Mouse (Mus musculus): ENCODE measurements at regions not wholly inside any gene's neighbourhood (a gene's known extent, or its start where the extent isn't known, plus 50 kb on each side); places are given as distances from the start of the nearest gene placed in this dataset.

DNA sequence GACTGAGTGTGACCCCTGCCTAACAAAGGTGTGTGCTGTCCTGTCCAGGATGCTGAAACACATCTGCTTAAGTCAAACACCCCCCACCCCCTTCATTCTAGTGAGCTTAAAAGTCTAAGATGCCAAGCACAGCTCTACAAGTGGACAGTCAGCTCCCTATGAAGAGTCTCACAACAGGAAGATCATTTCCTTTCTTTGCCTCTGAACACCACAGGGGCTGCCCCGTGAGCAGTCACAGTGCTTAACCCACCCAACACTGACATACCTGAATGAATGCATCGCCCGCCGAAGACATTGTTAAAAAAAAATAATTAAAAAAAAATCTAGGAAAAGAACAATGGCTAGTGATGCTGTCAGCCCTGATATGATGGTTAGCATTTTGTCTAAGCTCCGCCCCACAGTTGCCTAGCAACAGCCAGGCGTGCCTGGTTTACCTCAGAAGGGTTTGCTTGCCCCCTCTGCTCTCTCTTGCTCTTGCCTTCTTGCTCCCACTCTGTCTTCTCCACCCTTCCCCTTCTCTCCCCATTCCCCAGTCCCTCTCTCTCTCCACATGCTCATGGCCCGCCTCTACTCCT, 187.7 kb downstream of the Ly86 start:
- 0 out of 2 replicates have a peak, but pooled peaks cover 12% of the 10 kb centered on the region for H3K4me1 ChIP-seq (ENCODE audit: control insufficient read depth, insufficient read depth, low read length)
- no peaks in the 10 kb centered on the region for H3K27me3 ChIP-seq (ENCODE audit: control insufficient read depth, insufficient read depth, low read length)
- no peak for ATAC-seq (ENCODE audit: low FRiP score, low TSS enrichment)
- H3K9me3 ChIP-seq (ENCODE audit: control insufficient read depth, low read length): no peaks in the 10 kb centered on the region
- no peaks in the 10 kb centered on the region for H3K36me3 ChIP-seq (ENCODE audit: control insufficient read depth, insufficient read depth, low read length)
- no peak overlapping the region; the same call in 1 of the 2 replicates for H3K27ac ChIP-seq (ENCODE audit: low read depth, low read length)
- H3K4me3 ChIP-seq (ENCODE audit: low read length): no peak overlapping the region
- WGBS: 84% methylated on average over 7 of the region's 7 CpGs
- no peak overlapping the region for H3K9ac ChIP-seq (ENCODE audit: low read depth, low read length)
- no peak overlapping the region for H3K4me2 ChIP-seq (replicated peaks; ENCODE audit: low read depth, low read length)

DNA sequence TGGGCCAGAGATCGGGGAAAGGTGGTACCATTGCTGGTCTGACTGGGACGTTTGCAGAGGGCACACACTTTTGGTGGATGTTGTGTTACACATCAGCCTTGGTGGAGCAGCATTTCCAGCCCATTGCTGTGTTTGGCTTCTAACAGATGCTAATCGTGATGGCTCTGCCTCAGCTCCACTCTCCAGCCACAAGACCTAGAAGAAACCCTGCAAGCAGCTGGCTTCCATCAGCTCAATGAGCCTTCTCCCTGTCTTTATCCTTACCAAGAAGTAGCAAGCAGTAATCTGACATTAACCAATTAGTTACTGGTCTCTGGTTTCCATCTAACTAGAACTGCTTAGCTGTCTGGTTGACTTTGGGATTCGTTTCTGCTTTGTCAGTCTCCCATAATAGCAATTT, 188.8 kb downstream of the Ly86 start:
- Histone ChIP-seq H3K9ac (ENCODE audit: low read depth, low read length) (no peak overlapping the region), H3K4me3 (ENCODE audit: low read length) (no peak overlapping the region), H3K36me3 (ENCODE audit: control insufficient read depth, insufficient read depth, low read length) (no peaks in the 10 kb centered on the region), H3K9me3 (ENCODE audit: control insufficient read depth, low read length) (no peaks in the 10 kb centered on the region), H3K27ac (ENCODE audit: low read depth, low read length) (no peak overlapping the region), H3K4me2 (replicated peaks; ENCODE audit: low read depth, low read length) (no peak overlapping the region), H3K27me3 (ENCODE audit: control insufficient read depth, insufficient read depth, low read length) (no peaks in the 10 kb centered on the region), H3K4me1 (ENCODE audit: control insufficient read depth, insufficient read depth, low read length) (0 out of 2 replicates have a peak, but pooled peaks cover 7% of the 10 kb centered on the region)
- 63% methylated on average over 4 of the region's 4 CpGs for WGBS
- ATAC-seq (ENCODE audit: low FRiP score, low TSS enrichment): no peak

DNA sequence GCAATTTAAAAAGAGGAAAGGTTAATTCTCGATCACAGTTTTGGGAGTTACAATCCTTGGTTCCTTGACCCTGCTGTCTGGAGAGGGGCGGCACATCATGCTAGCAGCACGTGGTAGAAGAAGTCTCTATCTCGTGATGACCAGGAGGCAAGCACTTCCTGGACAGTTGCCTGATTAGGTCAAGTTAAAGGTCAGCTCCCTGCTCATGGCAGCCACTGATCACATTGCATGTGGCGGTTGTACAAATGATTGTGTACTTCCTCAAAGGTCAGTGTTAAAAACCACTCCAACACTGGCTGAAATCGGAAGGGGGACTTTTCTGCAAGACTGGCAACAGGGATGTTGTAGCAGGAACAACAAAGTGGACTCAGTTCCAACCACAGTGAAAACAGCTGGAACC, 192.3 kb downstream of the Ly86 start:
- peak overlapping the region; percentile 8; the same call in 1 of the 2 replicates for H3K27ac ChIP-seq (ENCODE audit: low read depth, low read length)
- H3K4me3 ChIP-seq (ENCODE audit: low read length): no peak overlapping the region
- H3K9me3 ChIP-seq (ENCODE audit: control insufficient read depth, low read length): no peaks in the 10 kb centered on the region
- no peak overlapping the region for H3K4me2 ChIP-seq (replicated peaks; ENCODE audit: low read depth, low read length)
- H3K27me3 ChIP-seq (ENCODE audit: control insufficient read depth, insufficient read depth, low read length): no peaks in the 10 kb centered on the region
- no peaks in the 10 kb centered on the region for H3K36me3 ChIP-seq (ENCODE audit: control insufficient read depth, insufficient read depth, low read length)
- peaks cover 8% of the 10 kb centered on the region for H3K4me1 ChIP-seq (ENCODE audit: control insufficient read depth, insufficient read depth, low read length)
- no peak overlapping the region for H3K9ac ChIP-seq (ENCODE audit: low read depth, low read length)
- 46% methylated on average over 6 of the region's 6 CpGs for WGBS
- no peak for ATAC-seq (ENCODE audit: low FRiP score, low TSS enrichment)

DNA sequence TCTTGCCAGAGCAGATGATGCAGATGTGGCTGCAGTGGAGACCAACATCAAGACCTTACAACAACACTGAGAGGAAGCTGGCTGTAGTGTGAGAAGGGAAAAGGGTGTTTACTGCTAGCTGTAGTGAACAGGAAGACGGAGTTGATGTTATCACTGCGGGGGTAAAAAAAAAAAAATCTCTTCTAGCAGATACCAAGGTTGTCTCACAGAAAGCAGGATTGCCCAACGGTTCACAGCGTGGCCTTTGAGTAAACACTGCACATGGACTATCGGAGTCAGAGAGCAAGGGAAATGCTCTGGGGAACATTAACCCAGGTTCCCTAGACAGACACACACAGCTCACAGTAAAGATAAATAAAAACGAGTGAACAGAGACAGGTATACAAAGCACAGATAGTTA, 192.8 kb downstream of the Ly86 start:
- Histone ChIP-seq H3K27me3 (ENCODE audit: control insufficient read depth, insufficient read depth, low read length) (no peaks in the 10 kb centered on the region), H3K27ac (ENCODE audit: low read depth, low read length) (no peak overlapping the region; the same call in 1 of the 2 replicates), H3K36me3 (ENCODE audit: control insufficient read depth, insufficient read depth, low read length) (no peaks in the 10 kb centered on the region), H3K4me2 (replicated peaks; ENCODE audit: low read depth, low read length) (no peak overlapping the region), H3K4me3 (ENCODE audit: low read length) (no peak overlapping the region), H3K9me3 (ENCODE audit: control insufficient read depth, low read length) (no peaks in the 10 kb centered on the region), H3K9ac (ENCODE audit: low read depth, low read length) (no peak overlapping the region), H3K4me1 (ENCODE audit: control insufficient read depth, insufficient read depth, low read length) (peaks cover 7% of the 10 kb centered on the region)
- 52% methylated on average over 6 of the region's 6 CpGs for WGBS
- ATAC-seq (ENCODE audit: low FRiP score, low TSS enrichment): no peak

DNA sequence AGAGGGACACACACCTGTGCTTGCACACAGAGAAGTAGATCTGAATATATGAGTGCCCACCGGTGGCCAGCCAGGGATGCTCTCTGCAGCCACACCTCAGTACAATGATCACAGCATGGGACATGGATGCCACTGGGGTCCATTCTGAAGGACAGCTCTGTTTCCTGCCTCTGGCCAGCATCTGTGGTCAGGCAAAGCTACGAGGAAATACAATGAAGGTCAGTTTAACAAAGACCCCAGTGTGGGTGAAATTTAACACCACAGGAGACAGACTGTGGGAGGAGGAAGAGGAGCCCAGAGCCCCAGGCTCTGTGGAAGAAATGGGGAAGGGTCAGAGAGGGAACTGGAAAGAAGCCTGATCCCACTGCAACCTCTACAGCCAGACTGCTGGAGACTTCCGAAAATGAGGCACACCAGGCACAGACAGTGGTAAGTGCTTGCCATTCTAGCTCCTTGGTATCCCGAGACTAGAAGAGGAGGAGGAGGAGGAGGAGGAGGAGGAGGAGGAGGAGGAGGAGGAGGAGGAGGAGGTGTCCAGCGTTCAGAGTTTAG, 196.0 kb downstream of the Ly86 start:
- Histone ChIP-seq H3K9me3 (ENCODE audit: control insufficient read depth, low read length) (no peaks in the 10 kb centered on the region; the same call in 1 of the 2 replicates), H3K4me2 (replicated peaks; ENCODE audit: low read depth, low read length) (no peak overlapping the region), H3K4me1 (ENCODE audit: control insufficient read depth, insufficient read depth, low read length) (peaks cover 11% of the 10 kb centered on the region), H3K9ac (ENCODE audit: low read depth, low read length) (no peak overlapping the region), H3K27ac (ENCODE audit: low read depth, low read length) (no peak overlapping the region), H3K36me3 (ENCODE audit: control insufficient read depth, insufficient read depth, low read length) (no peaks in the 10 kb centered on the region), H3K4me3 (ENCODE audit: low read length) (no peak overlapping the region), H3K27me3 (ENCODE audit: control insufficient read depth, insufficient read depth, low read length) (no peaks in the 10 kb centered on the region)
- WGBS: 15% methylated on average over 4 of the region's 5 CpGs
- ATAC-seq (ENCODE audit: low FRiP score, low TSS enrichment): peak; percentile 7; the same call in 1 of the 2 replicates

DNA sequence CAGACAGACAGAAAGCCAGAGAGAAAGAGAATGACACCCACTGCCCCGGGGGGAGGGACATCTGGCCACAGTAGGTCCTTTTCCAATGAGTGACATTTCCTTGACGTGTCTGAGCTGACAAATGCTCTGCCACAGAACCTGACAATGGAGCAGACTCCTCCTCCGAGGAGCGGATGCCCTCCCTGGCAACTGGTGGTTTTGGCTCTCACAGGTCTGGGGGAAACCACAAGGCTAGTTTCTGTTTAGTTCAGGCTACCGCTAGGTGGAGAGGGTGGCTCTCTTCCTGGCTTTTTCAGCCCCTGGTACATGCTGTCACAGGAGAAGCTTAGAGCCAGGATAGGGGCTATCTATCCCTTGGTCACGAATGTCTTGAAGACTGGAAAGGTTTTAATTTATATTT, 196.7 kb downstream of the Ly86 start:
- H3K9ac ChIP-seq (ENCODE audit: low read depth, low read length): peak overlapping the region; percentile 12; the same call in 1 of the 2 replicates
- H3K36me3 ChIP-seq (ENCODE audit: control insufficient read depth, insufficient read depth, low read length): no peaks in the 10 kb centered on the region
- no peak overlapping the region for H3K27ac ChIP-seq (ENCODE audit: low read depth, low read length)
- H3K27me3 ChIP-seq (ENCODE audit: control insufficient read depth, insufficient read depth, low read length): no peaks in the 10 kb centered on the region
- H3K4me2 ChIP-seq (replicated peaks; ENCODE audit: low read depth, low read length): no peak overlapping the region
- H3K4me1 ChIP-seq (ENCODE audit: control insufficient read depth, insufficient read depth, low read length): peaks cover 11% of the 10 kb centered on the region
- H3K9me3 ChIP-seq (ENCODE audit: control insufficient read depth, low read length): no peaks in the 10 kb centered on the region; the same call in 1 of the 2 replicates
- 4% methylated on average over 6 of the region's 6 CpGs for WGBS
- H3K4me3 ChIP-seq (ENCODE audit: low read length): no peak overlapping the region
- ATAC-seq (ENCODE audit: low FRiP score, low TSS enrichment): peak; percentile 77

DNA sequence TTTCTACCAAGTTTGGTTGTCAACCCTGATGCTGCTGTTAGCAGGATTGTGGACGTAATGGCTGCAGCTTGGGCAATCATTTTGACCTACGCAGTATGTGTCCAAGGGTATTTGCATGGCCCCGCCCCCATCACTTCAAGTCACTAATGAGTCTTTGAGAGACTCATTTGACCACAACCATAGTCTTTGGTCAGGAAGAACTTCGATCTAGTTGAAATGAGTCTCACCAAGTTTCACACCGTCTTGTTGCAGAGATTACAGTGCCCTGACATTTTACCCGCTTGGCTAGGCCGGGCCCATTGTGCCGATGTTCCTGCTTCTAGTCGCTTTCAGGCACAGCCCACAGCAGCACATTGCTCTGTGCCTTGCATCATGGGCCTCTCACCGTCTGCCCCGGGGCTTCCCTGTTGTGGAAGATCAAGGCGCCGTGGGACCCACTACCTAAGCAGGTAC, 197.8 kb downstream of the Ly86 start:
- Histone ChIP-seq H3K4me1 (ENCODE audit: control insufficient read depth, insufficient read depth, low read length) (peaks cover 11% of the 10 kb centered on the region), H3K4me2 (replicated peaks; ENCODE audit: low read depth, low read length) (no peak overlapping the region), H3K4me3 (ENCODE audit: low read length) (no peak overlapping the region), H3K9ac (ENCODE audit: low read depth, low read length) (no peak overlapping the region), H3K27me3 (ENCODE audit: control insufficient read depth, insufficient read depth, low read length) (no peaks in the 10 kb centered on the region), H3K36me3 (ENCODE audit: control insufficient read depth, insufficient read depth, low read length) (no peaks in the 10 kb centered on the region), H3K9me3 (ENCODE audit: control insufficient read depth, low read length) (no peaks in the 10 kb centered on the region; the same call in 1 of the 2 replicates), H3K27ac (ENCODE audit: low read depth, low read length) (no peak overlapping the region)
- no peak for ATAC-seq (ENCODE audit: low FRiP score, low TSS enrichment)
- WGBS: 81% methylated on average over 13 of the region's 13 CpGs

DNA sequence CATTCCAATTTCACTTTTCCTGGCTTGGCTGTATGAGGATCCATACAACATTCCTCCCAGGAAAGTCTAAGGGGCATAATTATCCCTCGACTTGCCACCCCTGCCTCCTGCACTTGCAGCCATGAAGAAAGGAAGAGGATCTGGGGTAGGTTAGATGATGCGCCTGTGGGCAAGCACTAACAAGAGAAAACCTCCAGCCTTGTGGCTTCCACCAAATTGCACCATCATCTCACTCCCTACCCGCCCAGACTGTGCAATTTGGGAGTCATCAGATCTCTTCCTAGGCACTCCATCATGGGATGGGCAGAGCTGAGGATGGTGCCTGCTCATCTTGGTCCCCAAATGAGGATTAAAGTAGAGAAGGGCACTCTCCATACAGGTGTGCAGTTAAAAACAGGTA, 198.8 kb downstream of the Ly86 start:
- H3K36me3 ChIP-seq (ENCODE audit: control insufficient read depth, insufficient read depth, low read length): no peaks in the 10 kb centered on the region
- H3K4me1 ChIP-seq (ENCODE audit: control insufficient read depth, insufficient read depth, low read length): peaks cover 11% of the 10 kb centered on the region
- no peak overlapping the region for H3K4me2 ChIP-seq (replicated peaks; ENCODE audit: low read depth, low read length)
- 74% methylated on average over 3 of the region's 3 CpGs for WGBS
- H3K9ac ChIP-seq (ENCODE audit: low read depth, low read length): no peak overlapping the region
- no peak overlapping the region for H3K4me3 ChIP-seq (ENCODE audit: low read length)
- no peaks in the 10 kb centered on the region; the same call in 1 of the 2 replicates for H3K9me3 ChIP-seq (ENCODE audit: control insufficient read depth, low read length)
- no peak overlapping the region for H3K27ac ChIP-seq (ENCODE audit: low read depth, low read length)
- H3K27me3 ChIP-seq (ENCODE audit: control insufficient read depth, insufficient read depth, low read length): no peaks in the 10 kb centered on the region
- ATAC-seq (ENCODE audit: low FRiP score, low TSS enrichment): no peak

DNA sequence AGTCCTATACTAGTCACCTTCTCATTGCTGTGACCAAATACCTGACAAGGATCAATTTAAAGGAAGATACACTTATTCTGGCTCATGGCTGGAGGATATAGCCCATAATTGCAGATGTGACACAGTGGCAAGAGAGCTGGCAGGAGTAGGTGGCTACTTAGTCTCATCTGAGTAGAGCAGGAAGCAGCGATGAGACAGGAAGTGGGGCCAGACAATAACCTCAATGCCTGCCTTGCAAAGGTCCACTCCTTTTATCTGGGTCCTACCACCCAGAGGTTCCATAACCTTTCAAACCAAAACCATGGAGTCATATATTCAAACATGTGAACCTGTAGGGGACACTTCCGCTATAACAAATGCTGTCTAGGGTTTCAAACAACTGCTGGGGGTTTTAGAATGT, 199.7 kb downstream of the Ly86 start:
- H3K27ac ChIP-seq (ENCODE audit: low read depth, low read length): no peak overlapping the region
- H3K9me3 ChIP-seq (ENCODE audit: control insufficient read depth, low read length): no peaks in the 10 kb centered on the region; the same call in 1 of the 2 replicates
- ATAC-seq (ENCODE audit: low FRiP score, low TSS enrichment): no peak
- no peak overlapping the region for H3K4me3 ChIP-seq (ENCODE audit: low read length)
- H3K36me3 ChIP-seq (ENCODE audit: control insufficient read depth, insufficient read depth, low read length): no peaks in the 10 kb centered on the region
- peaks cover 11% of the 10 kb centered on the region for H3K4me1 ChIP-seq (ENCODE audit: control insufficient read depth, insufficient read depth, low read length)
- H3K9ac ChIP-seq (ENCODE audit: low read depth, low read length): no peak overlapping the region
- no peaks in the 10 kb centered on the region for H3K27me3 ChIP-seq (ENCODE audit: control insufficient read depth, insufficient read depth, low read length)
- 93% methylated on average over 2 of the region's 2 CpGs for WGBS
- H3K4me2 ChIP-seq (replicated peaks; ENCODE audit: low read depth, low read length): no peak overlapping the region

Data from kidney, embryonic 14.5 days (tissue).